Mouse (Mus musculus) neural tube, embryonic 11.5 days (tissue): ENCODE measurements at regions not wholly inside any gene's neighbourhood (a gene's known extent, or its start where the extent isn't known, plus 50 kb on each side); places are given as distances from the start of the nearest gene placed in this dataset.

Experiments
- ATAC-seq: fragments of 200-750 bp; cut with Nextera tagmentation; 2 replicates; pipeline ENCODE4 v1.8.0; 2017; ENCODE audit warnings: moderate number of reproducible peaks, mild to moderate bottlenecking, moderate TSS enrichment, moderate library complexity; ENCODE audit not compliant: insufficient read depth, low FRiP score, low TSS enrichment
- DNase-seq: peaks from one replicate; pipeline ENCODE4 v3.0.0-alpha.2; 2015; ENCODE audit warnings: low spot score
- H3K27ac ChIP-seq: fragments of 300-500 bp; sonication (generic); 2 replicates; pipeline ENCODE4 v1.5.1; 2014; ENCODE audit warnings: low read depth, mild to moderate bottlenecking, low read length
- H3K27me3 ChIP-seq: fragments of 300-500 bp; sonication (generic); 2 replicates; pipeline ENCODE4 v1.6.1; 2014; ENCODE audit warnings: mild to moderate bottlenecking, low read length, mixed read lengths; ENCODE audit not compliant: control insufficient read depth, insufficient read depth
- H3K36me3 ChIP-seq: fragments of 300-500 bp; sonication (generic); 2 replicates; pipeline ENCODE4 v1.6.1; 2014; ENCODE audit warnings: mild to moderate bottlenecking, low read length, moderate library complexity, mixed read lengths; ENCODE audit not compliant: control insufficient read depth, insufficient read depth
- H3K4me1 ChIP-seq: fragments of 300-500 bp; sonication (generic); 2 replicates; pipeline ENCODE4 v1.6.1; 2014; ENCODE audit warnings: low read length, mixed read lengths; ENCODE audit not compliant: control insufficient read depth, insufficient read depth
- H3K4me2 ChIP-seq: fragments of 300-500 bp; sonication (generic); 2 replicates; pipeline ENCODE4 v1.6.1; 2014; ENCODE audit warnings: low read depth, mild to moderate bottlenecking, moderate library complexity
- H3K4me3 ChIP-seq: fragments of 300-500 bp; sonication (generic); 2 replicates; pipeline ENCODE4 v1.5.1; 2014; ENCODE audit warnings: low read depth, low read length
- H3K9ac ChIP-seq: fragments of 300-500 bp; sonication (generic); 2 replicates; pipeline ENCODE4 v1.6.1; 2014; ENCODE audit warnings: mild to moderate bottlenecking, low read length
- H3K9me3 ChIP-seq: fragments of 300-500 bp; sonication (generic); 2 replicates; pipeline ENCODE4 v1.6.1; 2016; ENCODE audit warnings: low read length; ENCODE audit not compliant: control insufficient read depth
- WGBS: fragments of 180-500 bp; shearing (Covaris S2); extraction: QIAGEN DNeasy Blood & Tissue Kit; methylation state at CpG from one replicate; pipeline ENCODE4 v1.1.7; 2014; 5-methylcytosine and 5-hydroxymethylcytosine counted together

- DNase-seq, result no peak
- Histone ChIP-seq H3K27ac (no peak overlapping the region), H3K9me3 (no peaks in the 10 kb centered on the region), H3K4me2 (no peak overlapping the region), H3K9ac (no peak overlapping the region), H3K27me3 (no peaks in the 10 kb centered on the region), H3K4me3 (no peak overlapping the region), H3K36me3 (no peaks in the 10 kb centered on the region), H3K4me1 (peaks cover 10% of the 10 kb centered on the region; the same call in 1 of the 2 replicates)
- no peak for ATAC-seq
- WGBS, result 88% methylated on average over 5 of the region's 5 CpGs
Measured at GRCm38 (mm10) chr2:167786951-167787350, 97.3 kb upstream of the Tmem189 start.

GRCm38 (mm10) chr2:167784353-167784752 lies 94.7 kb upstream of the Tmem189 start:
- DNase-seq, result no peak
- no peak overlapping the region for H3K9ac ChIP-seq
- H3K27ac ChIP-seq, result no peak overlapping the region
- no peak overlapping the region for H3K4me3 ChIP-seq
- no peaks in the 10 kb centered on the region for H3K9me3 ChIP-seq
- ATAC-seq, result no peak
- no peaks in the 10 kb centered on the region for H3K27me3 ChIP-seq
- peaks cover 10% of the 10 kb centered on the region; the same call in 1 of the 2 replicates for H3K4me1 ChIP-seq
- no peaks in the 10 kb centered on the region for H3K36me3 ChIP-seq
- H3K4me2 ChIP-seq, result no peak overlapping the region
- WGBS, result 87% methylated on average over 13 of the region's 13 CpGs

- no peaks in the 10 kb centered on the region for H3K36me3 ChIP-seq
- no peaks in the 10 kb centered on the region for H3K27me3 ChIP-seq
- peaks cover 13% of the 10 kb centered on the region for H3K4me1 ChIP-seq
- no peak overlapping the region for H3K4me3 ChIP-seq
- DNase-seq, result no peak
- H3K9ac ChIP-seq, result no peak overlapping the region
- H3K27ac ChIP-seq, result no peak overlapping the region
- ATAC-seq, result no peak
- no peak overlapping the region for H3K4me2 ChIP-seq
- WGBS, result 65% methylated on average over 3 of the region's 3 CpGs
- H3K9me3 ChIP-seq, result no peaks in the 10 kb centered on the region
Measured at GRCm38 (mm10) chr2:167783374-167783773, 93.8 kb upstream of the Tmem189 start.

- Histone ChIP-seq H3K36me3 (no peaks in the 10 kb centered on the region), H3K4me2 (no peak overlapping the region), H3K9me3 (no peaks in the 10 kb centered on the region), H3K4me1 (peaks cover 21% of the 10 kb centered on the region), H3K27ac (no peak overlapping the region), H3K4me3 (no peak overlapping the region), H3K9ac (no peak overlapping the region), H3K27me3 (no peaks in the 10 kb centered on the region)
- WGBS, result 38% methylated on average over 27 of the region's 27 CpGs
- DNase-seq (no peak), ATAC-seq (no peak)
Measured at GRCm38 (mm10) chr2:167782231-167782999, 92.8 kb upstream of the Tmem189 start.

- Histone ChIP-seq H3K4me3 (no peak overlapping the region), H3K9me3 (no peaks in the 10 kb centered on the region), H3K27ac (no peak overlapping the region), H3K4me1 (peaks cover 21% of the 10 kb centered on the region), H3K36me3 (no peaks in the 10 kb centered on the region), H3K27me3 (no peaks in the 10 kb centered on the region), H3K4me2 (no peak overlapping the region), H3K9ac (no peak overlapping the region)
- WGBS, result 67% methylated on average over 13 of the region's 13 CpGs
- no peak for DNase-seq
- ATAC-seq, result no peak
Measured at GRCm38 (mm10) chr2:167781496-167781895, 91.9 kb upstream of the Tmem189 start.

GRCm38 (mm10) chr2:167778691-167779090 lies 89.1 kb upstream of the Tmem189 start:
- no peak for DNase-seq
- H3K4me2 ChIP-seq, result no peak overlapping the region

GRCm38 (mm10) chr2:167778271-167778670 lies 88.6 kb upstream of the Tmem189 start:
- peaks cover 21% of the 10 kb centered on the region for H3K4me1 ChIP-seq
- H3K9me3 ChIP-seq, result no peaks in the 10 kb centered on the region
- WGBS, result 71% methylated on average over 4 of the region's 4 CpGs
- DNase-seq, result no peak
- H3K4me3 ChIP-seq, result no peak overlapping the region; the same call in 1 of the 2 replicates
- ATAC-seq, result no peak
- H3K27me3 ChIP-seq, result no peaks in the 10 kb centered on the region
- H3K36me3 ChIP-seq, result no peaks in the 10 kb centered on the region
- no peak overlapping the region; the same call in 1 of the 2 replicates for H3K9ac ChIP-seq
- H3K4me2 ChIP-seq, result peak overlapping the region; percentile 94
- H3K27ac ChIP-seq, result no peak overlapping the region

More at GRCm38 (mm10) chr2:167778691-167779090, 89.1 kb upstream of the Tmem189 start:
- peaks cover 21% of the 10 kb centered on the region for H3K4me1 ChIP-seq
- no peak for ATAC-seq
- 61% methylated on average over 10 of the region's 10 CpGs for WGBS
- no peak overlapping the region for H3K27ac ChIP-seq
- no peak overlapping the region for H3K9ac ChIP-seq
- no peak overlapping the region for H3K4me3 ChIP-seq
- no peaks in the 10 kb centered on the region for H3K27me3 ChIP-seq
- no peaks in the 10 kb centered on the region for H3K36me3 ChIP-seq
- H3K9me3 ChIP-seq, result no peaks in the 10 kb centered on the region

GRCm38 (mm10) chr2:167777331-167778085 lies 87.9 kb upstream of the Tmem189 start:
- Histone ChIP-seq H3K27me3 (no peaks in the 10 kb centered on the region), H3K9me3 (no peaks in the 10 kb centered on the region), H3K4me1 (peaks cover 17% of the 10 kb centered on the region), H3K4me3 (peak overlapping the region; percentile 56), H3K27ac (peak overlapping the region; percentile 73), H3K36me3 (no peaks in the 10 kb centered on the region), H3K4me2 (peak overlapping the region; percentile 94), H3K9ac (peak overlapping the region; percentile 83)
- 2% methylated on average over 33 of the region's 33 CpGs for WGBS
- ATAC-seq, result peak; percentile 83
- DNase-seq, result peak; percentile 81
